Mouse (Mus musculus): ENCODE measurements around the gene Ncs1. TPM values are rescaled to one million over a fixed set of nuclear protein-coding genes. Genes with fewer than 3 reads are reported as not detected.

The Ncs1 gene
- total and polyA plus RNA-seq, 3 experiments: 0.04 TPM; not detected in 2

GRCm38 (mm10) chr2:31296395-31296794 is 50.8 kb downstream of the Ncs1 start:
- H3K27ac ChIP-seq (ENCODE audit: insufficient read depth, low read depth): no peak overlapping the region
- no peaks in the 10 kb centered on the region for H3K79me2 ChIP-seq (replicated peaks; ENCODE audit: control insufficient read depth, extremely low read depth, insufficient read depth, poor library complexity, severe bottlenecking)
- peaks cover 0 to 5% of the 10 kb centered on the region in 2 experiments; a peak in 1 of 4 replicates for H3K4me1 ChIP-seq (ENCODE audit: control insufficient read depth in 1 of 2, insufficient read depth in 2 of 2)
- no peak overlapping the region for H3K4me3 ChIP-seq (replicated peaks in 1 of 3; ENCODE audit: low read depth in 2 of 3, low read length in 2 of 3, poor library complexity in 1 of 3)
- H3K9me3 ChIP-seq (replicated peaks; ENCODE audit: low read length): no peaks in the 10 kb centered on the region
- TF ChIP-seq POLR2AphosphoS2 (IDR thresholded peaks at IDR 0.05; ENCODE audit: low read depth, low read length): no peak
- no peak for TF ChIP-seq RCOR1 (conservative IDR thresholded peaks at IDR 0.05; ENCODE audit: low read depth, low read length)
- no peak for TF ChIP-seq ZNF384 (IDR thresholded peaks at IDR 0.05; ENCODE audit: low read depth, low read length)
- TF ChIP-seq JUND (conservative IDR thresholded peaks at IDR 0.05; ENCODE audit: low read depth, low read length): no peak
- no peak for TF ChIP-seq JUN (IDR thresholded peaks at IDR 0.05; ENCODE audit: insufficient read depth, low read depth, low read length)
- no peak for TF ChIP-seq MAZ (IDR thresholded peaks at IDR 0.05; ENCODE audit: low read depth, low read length)
- TF ChIP-seq PAX5 (IDR thresholded peaks at IDR 0.05; ENCODE audit: low read length): no peak
- peaks cover 65% of the 10 kb centered on the region for H3K27me3 ChIP-seq (replicated peaks)
- in situ Hi-C loops (cut with MboI; ENCODE audit: low pct_ligation_motif_present, low pct_unique_long_range_greater_than_20kb, low sequenced_read_pairs): loop anchor here (5.0 to 25.0 kb wide), 4 partner anchors 56 to 284 kb away; no protein-coding TSS in a partner anchor
- dilution Hi-C loops (cut with MboI; ENCODE audit: extremely low pct_ligation_motif_present, extremely low pct_unique_long_range_greater_than_20kb, low sequenced_read_pairs): no loop called here
- H3K9ac ChIP-seq (ENCODE audit: insufficient read depth, low read depth): no peak overlapping the region
- no peak overlapping the region for H3K4me2 ChIP-seq (ENCODE audit: insufficient read depth, low read depth, poor library complexity, severe bottlenecking)
- H3K36me3 ChIP-seq (replicated peaks in 1 of 2; ENCODE audit: control insufficient read depth in 1 of 2, insufficient read depth in 1 of 2, low read length in 1 of 2): no peaks in the 10 kb centered on the region
- DNase-seq (ENCODE audit: extremely low read depth): no peak

DNA sequence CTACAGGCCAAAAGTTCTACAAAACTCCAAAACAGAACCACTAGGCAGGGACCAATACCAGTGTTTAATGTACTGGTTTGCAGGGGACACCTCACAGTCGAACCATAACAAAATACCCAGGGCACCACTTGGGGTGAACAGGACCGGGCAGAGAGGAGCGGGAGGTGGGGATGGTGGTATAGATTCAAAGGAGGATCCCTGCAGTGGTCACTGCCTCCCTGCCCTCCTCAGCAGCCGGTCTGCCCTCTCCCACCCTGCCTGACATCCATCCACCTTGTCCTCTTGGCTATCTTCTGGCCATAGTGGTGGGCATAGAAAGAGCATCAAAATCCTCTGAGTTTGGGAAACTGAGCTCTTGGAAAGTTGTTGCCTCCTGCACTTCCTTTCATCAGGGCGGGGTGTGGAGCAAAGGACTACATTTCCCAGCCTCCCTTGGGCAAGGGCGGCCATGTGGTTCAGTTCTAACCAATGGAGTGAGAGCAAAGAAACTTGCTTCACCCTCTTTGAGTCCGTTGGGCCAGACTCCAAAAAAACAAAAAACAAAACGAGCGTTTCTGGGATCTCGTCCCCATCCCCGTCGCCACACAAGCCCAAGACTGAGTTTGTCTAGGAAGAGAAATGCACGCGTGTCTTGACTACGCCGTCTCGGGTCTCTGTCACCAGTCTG is 52.1 kb downstream of the Ncs1 start:
- peak; percentile 85 for TF ChIP-seq USF2 (conservative IDR thresholded peaks at IDR 0.05; ENCODE audit: low read depth, low read length)
- no peak for TF ChIP-seq ZC3H11A (IDR thresholded peaks at IDR 0.05; ENCODE audit: low read depth, low read length)
- peak; percentile 90 for TF ChIP-seq USF1 (IDR thresholded peaks at IDR 0.05; ENCODE audit: low read depth, low read length)
- peak; percentile 14; the same call in 1 of the 2 replicates for TF ChIP-seq IRF4 (IDR thresholded peaks at IDR 0.05; ENCODE audit: low read depth, low read length)
- TF ChIP-seq HCFC1 (IDR thresholded peaks at IDR 0.05; ENCODE audit: low read depth, low read length): peak; percentile 92
- TF ChIP-seq KAT2A (IDR thresholded peaks at IDR 0.05; ENCODE audit: insufficient replicate concordance, low read length): peak; percentile 88; the same call in 1 of the 2 replicates
- TF ChIP-seq JUND (conservative IDR thresholded peaks at IDR 0.05; ENCODE audit: low read depth, low read length): no peak
- peak; percentile 77 for TF ChIP-seq MAX (IDR thresholded peaks at IDR 0.05; ENCODE audit: low read length)
- no peak for TF ChIP-seq ZMIZ1 (IDR thresholded peaks at IDR 0.05; ENCODE audit: low read depth, low read length)
- TF ChIP-seq RAD21 (IDR thresholded peaks at IDR 0.05; ENCODE audit: low read depth, low read length): no peak
- 0 out of 2 replicates have a peak, but pooled peaks have one; percentile 31 for TF ChIP-seq POLR2A (IDR thresholded peaks at IDR 0.05; ENCODE audit: low read depth, low read length)
- TF ChIP-seq ELF1 (IDR thresholded peaks at IDR 0.05; ENCODE audit: low read depth, low read length): peak; percentile 74
- no peak for TF ChIP-seq UBTF (IDR thresholded peaks at IDR 0.05; ENCODE audit: low read depth, low read length)
- Histone ChIP-seq H3K4me1 (ENCODE audit: control insufficient read depth in 1 of 2, insufficient read depth in 2 of 2) (peaks cover 0 to 5% of the 10 kb centered on the region in 2 experiments; a peak in 1 of 4 replicates), H3K9me3 (replicated peaks; ENCODE audit: low read length) (no peaks in the 10 kb centered on the region), H3K27me3 (replicated peaks) (peaks cover 74% of the 10 kb centered on the region), H3K9ac (ENCODE audit: insufficient read depth, low read depth) (peak overlapping the region; percentile 63), H3K79me2 (replicated peaks; ENCODE audit: control insufficient read depth, extremely low read depth, insufficient read depth, poor library complexity, severe bottlenecking) (no peaks in the 10 kb centered on the region), H3K4me3 (replicated peaks in 1 of 3; ENCODE audit: low read depth in 2 of 3, low read length in 2 of 3, poor library complexity in 1 of 3) (peak overlapping the region; percentile 34 to 57 (median 44)), H3K4me2 (ENCODE audit: insufficient read depth, low read depth, poor library complexity, severe bottlenecking) (peak overlapping the region; percentile 79; the same call in 1 of the 2 replicates), H3K36me3 (replicated peaks in 1 of 2; ENCODE audit: control insufficient read depth in 1 of 2, insufficient read depth in 1 of 2, low read length in 1 of 2) (no peaks in the 10 kb centered on the region), H3K27ac (ENCODE audit: insufficient read depth, low read depth) (no peak overlapping the region)
- in situ Hi-C loops (cut with MboI; ENCODE audit: low pct_ligation_motif_present, low pct_unique_long_range_greater_than_20kb, low sequenced_read_pairs): loop anchor here (5.0 to 25.0 kb wide), 4 partner anchors 55 to 285 kb away; no protein-coding TSS in a partner anchor
- dilution Hi-C loops (cut with MboI; ENCODE audit: extremely low pct_ligation_motif_present, extremely low pct_unique_long_range_greater_than_20kb, low sequenced_read_pairs): no loop called here
- peak; percentile 49 for DNase-seq (ENCODE audit: extremely low read depth)
